Mouse (Mus musculus) C2C12 (cell line): ENCODE data around the gene Caprin1. TPM values are rescaled to one million over a fixed set of nuclear protein-coding genes. Genes with fewer than 3 reads are reported as not detected.
A peak's percentile ranks its signal among the peaks of the same experiment; 100 is the strongest.

Source experiments
- H3K27me3 ChIP-seq: one replicate; pipeline ENCODE4 v1.6.1; 2011; ENCODE audit not compliant: control insufficient read depth, insufficient read depth, insufficient read length
- H3K36me3 ChIP-seq: one replicate; pipeline ENCODE4 v1.6.1; 2011; ENCODE audit not compliant: control insufficient read depth, insufficient read depth
- H3K4me3 ChIP-seq: one replicate; pipeline ENCODE4 v1.5.1; 2011; ENCODE audit warnings: mild to moderate bottlenecking, control low read depth; ENCODE audit not compliant: poor library complexity, insufficient read depth, severe bottlenecking
- H3K79me2 ChIP-seq: one replicate; pipeline ENCODE4 v1.6.1; 2011; ENCODE audit not compliant: control insufficient read depth, insufficient read depth
- H3K79me3 ChIP-seq: one replicate; pipeline ENCODE4 v1.6.1; 2011; ENCODE audit warnings: low read depth, control low read depth
- H3ac ChIP-seq: one replicate; pipeline ENCODE3; 2011; ENCODE audit warnings: low read depth; ENCODE audit not compliant: control insufficient read depth, insufficient read length
- CEBPB ChIP-seq: IDR thresholded peaks from one replicate; pipeline ENCODE4 v1.6.1; 2011; ENCODE audit warnings: low read depth, mild to moderate bottlenecking, control low read depth, moderate library complexity
- CTCF ChIP-seq: IDR thresholded peaks from one replicate; pipeline ENCODE4 v1.5.1; 2011; ENCODE audit not compliant: control insufficient read depth, insufficient read depth, insufficient read length
- FOSL1 ChIP-seq: IDR thresholded peaks from one replicate; pipeline ENCODE4 v1.8.0; 2011; ENCODE audit warnings: mild to moderate bottlenecking, low read length; ENCODE audit not compliant: poor library complexity, insufficient read depth, severe bottlenecking
- MAX ChIP-seq: IDR thresholded peaks from one replicate; pipeline ENCODE4 v1.6.1; 2011; ENCODE audit warnings: mild to moderate bottlenecking, control low read depth
- MYOD1 ChIP-seq: IDR thresholded peaks from one replicate; pipeline ENCODE4 v1.6.1; 2011; ENCODE audit warnings: low read depth; ENCODE audit not compliant: control insufficient read depth, insufficient read length
- MYOG ChIP-seq: IDR thresholded peaks from one replicate; pipeline ENCODE4 v1.6.1; 2011; ENCODE audit not compliant: control insufficient read depth, insufficient read length; ENCODE audit errors: extremely low read depth
- USF1 ChIP-seq: IDR thresholded peaks from one replicate; pipeline ENCODE4 v1.6.1; 2011; ENCODE audit warnings: low read depth, mild to moderate bottlenecking, control low read depth, moderate library complexity
- polyA plus RNA-seq: library from polyadenylated mRNA; unstranded; fragments of >200 nt; fragmentation: generic; extraction: Trizol; gene quantifications from one replicate; pipeline ENCODE4 v1.2.1, GENCODE M21; 2012; ENCODE audit warnings: missing spikeins

The Caprin1 gene
- polyA plus RNA-seq, 1 experiment: 161 TPM

- Histone ChIP-seq H3K27me3 (peaks cover 9% of the 10 kb centered on the region), H3ac (no peak overlapping the region), H3K4me3 (no peak overlapping the region), H3K36me3 (no peaks in the 10 kb centered on the region), H3K79me3 (no peaks in the 10 kb centered on the region), H3K79me2 (no peaks in the 10 kb centered on the region)
- TF ChIP-seq USF1 (no peak), MYOD1 (no peak), FOSL1 (no peak)
These were observed 31.5 kb upstream of the Caprin1 start for GRCm38 (mm10) chr2:103828900-103829299.

DNA sequence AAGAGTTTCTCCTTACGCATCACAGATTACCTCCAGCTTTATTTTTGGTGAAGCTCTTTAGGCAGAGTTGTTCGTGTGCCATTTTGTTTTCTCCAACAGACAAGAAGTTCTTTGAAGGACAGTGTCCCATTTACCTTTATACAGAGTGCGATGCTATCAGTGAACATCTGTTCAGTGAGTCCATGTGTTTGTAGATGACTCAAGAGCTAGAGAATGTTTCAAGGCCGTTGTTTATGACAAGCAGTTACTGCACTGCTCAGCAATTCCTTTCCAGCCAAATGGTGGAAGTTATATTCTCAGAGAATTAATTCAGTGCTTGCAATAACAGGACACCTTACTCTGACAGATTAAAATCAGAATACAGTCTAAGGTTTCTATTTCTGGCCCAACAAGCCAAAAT is 27.5 kb upstream of the Caprin1 start:
- Histone ChIP-seq H3K27me3 (peaks cover 3% of the 10 kb centered on the region), H3K79me2 (no peaks in the 10 kb centered on the region), H3K4me3 (no peak overlapping the region), H3K36me3 (no peaks in the 10 kb centered on the region), H3ac (no peak overlapping the region), H3K79me3 (no peaks in the 10 kb centered on the region)
- TF ChIP-seq MYOG: no peak
- TF ChIP-seq MYOD1: no peak

DNA sequence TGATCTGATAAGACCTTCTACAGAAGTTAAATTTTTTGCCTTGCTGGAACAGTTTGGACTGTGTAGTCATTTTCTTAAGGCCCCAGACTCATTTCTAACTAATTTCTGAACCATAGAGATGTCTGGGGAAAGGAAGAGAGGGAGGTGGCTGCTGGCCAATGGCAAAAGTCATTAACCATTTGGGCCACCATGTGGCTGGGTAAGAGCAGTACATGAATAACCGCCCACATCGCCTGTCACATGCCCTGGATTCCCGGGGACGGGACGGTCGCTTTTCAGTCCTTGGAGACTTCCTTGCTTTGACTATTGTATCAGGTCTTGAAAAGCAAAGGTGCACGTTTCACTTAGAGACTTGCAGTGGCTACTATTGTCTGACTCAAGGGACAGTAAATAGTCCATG is 25.1 kb upstream of the Caprin1 start:
- Histone ChIP-seq H3K79me2 (no peaks in the 10 kb centered on the region), H3ac (no peak overlapping the region), H3K79me3 (no peaks in the 10 kb centered on the region), H3K36me3 (no peaks in the 10 kb centered on the region), H3K27me3 (no peaks in the 10 kb centered on the region), H3K4me3 (no peak overlapping the region)
- no peak for TF ChIP-seq CEBPB
- TF ChIP-seq FOSL1: no peak
- TF ChIP-seq CTCF: no peak
- no peak for TF ChIP-seq USF1
- TF ChIP-seq MYOG: no peak
- TF ChIP-seq MYOD1: no peak
- no peak for TF ChIP-seq MAX

DNA sequence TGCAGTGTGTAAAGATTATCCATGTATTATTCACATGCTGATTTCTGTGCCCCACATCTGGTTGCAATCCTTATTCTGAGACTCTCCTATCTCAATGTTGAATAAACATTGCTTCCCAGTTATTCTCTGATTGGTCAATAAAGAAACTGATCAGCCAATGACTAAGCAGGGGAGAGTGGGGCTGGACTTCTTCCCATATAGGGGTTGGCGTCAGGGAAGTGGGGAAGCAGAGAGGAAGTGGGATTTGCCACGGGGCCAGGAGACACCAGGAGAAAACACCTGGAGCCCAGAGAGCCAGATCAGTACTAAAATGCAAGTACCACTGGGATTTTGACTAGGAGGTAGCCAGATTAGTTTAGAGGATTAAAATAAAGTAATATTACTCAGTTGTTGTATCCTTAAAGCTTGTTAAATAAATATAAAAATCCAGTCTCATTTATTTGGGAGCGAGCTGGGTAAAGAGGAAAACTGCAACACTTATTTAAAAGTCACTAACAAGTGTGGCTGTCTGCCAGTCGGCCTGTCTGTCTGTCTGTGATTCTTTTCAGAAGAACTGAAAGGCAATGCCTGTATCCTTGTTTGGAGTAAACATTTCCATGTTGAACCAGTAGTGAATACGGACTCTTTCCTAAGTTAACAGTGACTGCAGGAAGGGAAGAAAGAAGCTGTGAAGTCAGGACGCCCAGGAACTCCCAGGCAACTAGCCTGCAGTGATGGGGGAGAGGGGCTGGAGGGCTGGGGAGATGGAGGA is 19.9 kb upstream of the Caprin1 start:
- Histone ChIP-seq H3ac (no peak overlapping the region), H3K79me3 (no peaks in the 10 kb centered on the region), H3K36me3 (no peaks in the 10 kb centered on the region), H3K27me3 (peaks cover 4% of the 10 kb centered on the region), H3K4me3 (peak overlapping the region; percentile 15), H3K79me2 (no peaks in the 10 kb centered on the region)
- TF ChIP-seq FOSL1 (no peak), CEBPB (no peak)

- Histone ChIP-seq H3K79me3 (no peaks in the 10 kb centered on the region), H3K4me3 (no peak overlapping the region), H3ac (no peak overlapping the region), H3K79me2 (no peaks in the 10 kb centered on the region), H3K27me3 (peaks cover 4% of the 10 kb centered on the region), H3K36me3 (no peaks in the 10 kb centered on the region)
- TF ChIP-seq CTCF (no peak), MAX (no peak), MYOD1 (no peak), USF1 (no peak), MYOG (no peak), FOSL1 (no peak), CEBPB (no peak)
These were observed 18.5 kb upstream of the Caprin1 start for GRCm38 (mm10) chr2:103815976-103816375.

- no peaks in the 10 kb centered on the region for H3K79me2 ChIP-seq
- no peak for TF ChIP-seq MYOD1
- no peak for TF ChIP-seq CEBPB
- TF ChIP-seq CTCF: no peak
- TF ChIP-seq MAX: no peak
- no peak for TF ChIP-seq MYOG
- TF ChIP-seq USF1: no peak
- no peak for TF ChIP-seq FOSL1
- H3K36me3 ChIP-seq: no peaks in the 10 kb centered on the region
These were observed 14.2 kb upstream of the Caprin1 start for GRCm38 (mm10) chr2:103811465-103812191.

More at GRCm38 (mm10) chr2:103811465-103812191, 14.2 kb upstream of the Caprin1 start:
- Histone ChIP-seq H3K79me3 (no peaks in the 10 kb centered on the region), H3K4me3 (no peak overlapping the region), H3K27me3 (peaks cover 7% of the 10 kb centered on the region), H3ac (no peak overlapping the region)
